Mouse (Mus musculus) CH12.LX (cell line): Measurements from ENCODE around the gene Msantd2. TPM values are rescaled to one million over a fixed set of nuclear protein-coding genes. Genes with fewer than 3 reads are reported as not detected.

ENCODE experiments used
- DNase-seq: peaks from one replicate; pipeline ENCODE4 v3.0.0-alpha.2; 2013; ENCODE audit errors: extremely low read depth
- H3K27ac ChIP-seq: 2 replicates; pipeline ENCODE4 v1.5.1; 2012; ENCODE audit warnings: low read depth, mild to moderate bottlenecking, control low read depth, moderate library complexity; ENCODE audit not compliant: insufficient read depth
- H3K27me3 ChIP-seq: replicated peaks from 2 replicates; pipeline ENCODE3; 2012; ENCODE audit warnings: inconsistent platforms
- H3K36me3 ChIP-seq, 2 experiments: replicated peaks in 1 of 2; 2 replicates each; pipeline versions ENCODE3 to v1.6.1; 2012; ENCODE audit warnings: inconsistent platforms in 1 of 2, low read length in 1 of 2, mild to moderate bottlenecking in 1 of 2, mixed read lengths in 1 of 2, moderate library complexity in 1 of 2; ENCODE audit not compliant: control insufficient read depth in 1 of 2, insufficient read depth in 1 of 2
- H3K4me1 ChIP-seq, 2 experiments: 2 replicates each; pipeline ENCODE4 v1.6.1; 2012; ENCODE audit warnings: inconsistent platforms in 1 of 2, moderate library complexity in 1 of 2; ENCODE audit not compliant: insufficient read depth in 2 of 2, control insufficient read depth in 1 of 2
- H3K4me2 ChIP-seq: 2 replicates; pipeline ENCODE4 v1.6.1; 2012; ENCODE audit warnings: low read depth, mild to moderate bottlenecking, control low read depth; ENCODE audit not compliant: poor library complexity, insufficient read depth, severe bottlenecking
- H3K4me3 ChIP-seq, 3 experiments: fragments of 150-350 bp in 1 of 3; sonication (generic) in 1 of 3; replicated peaks in 1 of 3; 2 replicates each; pipeline versions ENCODE3 to v1.5.1; 2011 to 2012; ENCODE audit warnings: low read depth in 2 of 3, low read length in 2 of 3, mild to moderate bottlenecking in 2 of 3, moderate library complexity in 2 of 3, control low read depth in 1 of 3, improper control_type of control experiment in 1 of 3, inconsistent platforms in 1 of 3, mixed read lengths in 1 of 3; ENCODE audit not compliant: poor library complexity in 1 of 3
- H3K79me2 ChIP-seq: replicated peaks from 2 replicates; pipeline ENCODE4 v1.6.1; 2012; ENCODE audit warnings: mild to moderate bottlenecking, moderate library complexity; ENCODE audit not compliant: control insufficient read depth, poor library complexity, insufficient read depth, severe bottlenecking; ENCODE audit errors: extremely low read depth
- H3K9ac ChIP-seq: 2 replicates; pipeline ENCODE4 v1.6.1; 2012; ENCODE audit warnings: low read depth, mild to moderate bottlenecking, control low read depth, moderate library complexity; ENCODE audit not compliant: insufficient read depth
- H3K9me3 ChIP-seq: replicated peaks from 2 replicates; pipeline ENCODE3; 2012; ENCODE audit warnings: low read length, inconsistent platforms, mixed read lengths
- CHD1 ChIP-seq: IDR thresholded peaks from 2 replicates; pipeline ENCODE4 v1.6.1; 2012; ENCODE audit warnings: low read depth, low read length, improper control_type of control experiment, inconsistent platforms
- CHD2 ChIP-seq: IDR thresholded peaks from 2 replicates; pipeline ENCODE4 v1.6.1; 2011; ENCODE audit warnings: low read length, improper control_type of control experiment
- ELF1 ChIP-seq: IDR thresholded peaks from 2 replicates; pipeline ENCODE4 v1.6.1; 2014; ENCODE audit warnings: low read depth, mild to moderate bottlenecking, inconsistent platforms, low read length, improper control_type of control experiment
- HCFC1 ChIP-seq: IDR thresholded peaks from 2 replicates; pipeline ENCODE4 v1.6.1; 2012; ENCODE audit warnings: low read depth, mild to moderate bottlenecking, inconsistent platforms, low read length, improper control_type of control experiment
- MAZ ChIP-seq: IDR thresholded peaks from 2 replicates; pipeline ENCODE4 v1.6.1; 2012; ENCODE audit warnings: low read depth, mild to moderate bottlenecking, inconsistent platforms, low read length, improper control_type of control experiment, moderate library complexity
- MEF2A ChIP-seq: IDR thresholded peaks from 2 replicates; pipeline ENCODE4 v1.6.1; 2014; ENCODE audit warnings: low read depth, mild to moderate bottlenecking, inconsistent platforms, low read length, improper control_type of control experiment, borderline replicate concordance
- MYC ChIP-seq: IDR thresholded peaks from 2 replicates; pipeline ENCODE4 v1.6.1; 2011; ENCODE audit warnings: low read depth, mild to moderate bottlenecking, improper control_type of control experiment, low read length
- NRF1 ChIP-seq: IDR thresholded peaks from 2 replicates; pipeline ENCODE4 v1.6.1; 2014; ENCODE audit warnings: low read depth, mild to moderate bottlenecking, inconsistent platforms, low read length, improper control_type of control experiment, moderate library complexity
- PAX5 ChIP-seq: IDR thresholded peaks from 2 replicates; pipeline ENCODE4 v1.6.1; 2012; ENCODE audit warnings: low read length, inconsistent platforms, mixed read lengths
- RCOR1 ChIP-seq: conservative IDR thresholded peaks from 2 replicates; pipeline ENCODE4 v1.6.1; 2012; ENCODE audit warnings: low read depth, mild to moderate bottlenecking, inconsistent platforms, low read length, improper control_type of control experiment
- SIN3A ChIP-seq: IDR thresholded peaks from 2 replicates; pipeline ENCODE4 v1.6.1; 2012; ENCODE audit warnings: low read length, improper control_type of control experiment, inconsistent platforms
- SMC3 ChIP-seq: IDR thresholded peaks from 2 replicates; pipeline ENCODE4 v1.6.1; 2011; ENCODE audit warnings: low read depth, low read length, improper control_type of control experiment
- UBTF ChIP-seq: IDR thresholded peaks from 2 replicates; pipeline ENCODE4 v1.6.1; 2012; ENCODE audit warnings: low read depth, mild to moderate bottlenecking, inconsistent platforms, low read length, improper control_type of control experiment, moderate library complexity
- USF1 ChIP-seq: IDR thresholded peaks from 2 replicates; pipeline ENCODE4 v1.6.1; 2014; ENCODE audit warnings: low read depth, mild to moderate bottlenecking, inconsistent platforms, low read length, improper control_type of control experiment
- USF2 ChIP-seq: conservative IDR thresholded peaks from 2 replicates; pipeline ENCODE4 v1.6.1; 2011; ENCODE audit warnings: low read depth, low read length, improper control_type of control experiment
- ZC3H11A ChIP-seq: IDR thresholded peaks from 2 replicates; pipeline ENCODE4 v1.6.1; 2012; ENCODE audit warnings: low read depth, mild to moderate bottlenecking, inconsistent platforms, low read length, improper control_type of control experiment
- ZNF384 ChIP-seq: IDR thresholded peaks from 2 replicates; pipeline ENCODE4 v1.6.1; 2012; ENCODE audit warnings: low read depth, low read length, improper control_type of control experiment, inconsistent platforms
- dilution Hi-C: fragments of 300-500 bp; cut with MboI; formaldehyde crosslinking; loops from 2 replicates; pipeline ENCODE4 v1.14.3; 2020; ENCODE audit warnings: low sequenced_read_pairs; ENCODE audit not compliant: extremely low pct_unique_long_range_greater_than_20kb, extremely low pct_ligation_motif_present
- in situ Hi-C: fragments of 300-500 bp; cut with MboI; formaldehyde crosslinking; loops from 3 replicates; pipeline ENCODE4 v1.14.3; 2019; ENCODE audit warnings: low sequenced_read_pairs, low pct_ligation_motif_present, low pct_unique_long_range_greater_than_20kb, mixed read lengths
- polyA plus RNA-seq: library from polyadenylated mRNA; unstranded; fragments of >175 nt; gene quantifications from 2 replicates; pipeline ENCODE4 v1.2.1, GENCODE M21; 2012; ENCODE audit warnings: low read depth; ENCODE audit not compliant: insufficient read length
- total RNA-seq, 2 experiments: library from RNA; depleted of rRNA; stranded (reverse); fragments of 300-350 nt in 1 of 2; fragments of >200 nt in 1 of 2; gene quantifications; 2 replicates each; pipeline ENCODE4 v1.2.3; 2012 to 2014

The Msantd2 gene
- total and polyA plus RNA-seq, 3 experiments: 11.9 to 16.8 (median 13.8) TPM

DNA sequence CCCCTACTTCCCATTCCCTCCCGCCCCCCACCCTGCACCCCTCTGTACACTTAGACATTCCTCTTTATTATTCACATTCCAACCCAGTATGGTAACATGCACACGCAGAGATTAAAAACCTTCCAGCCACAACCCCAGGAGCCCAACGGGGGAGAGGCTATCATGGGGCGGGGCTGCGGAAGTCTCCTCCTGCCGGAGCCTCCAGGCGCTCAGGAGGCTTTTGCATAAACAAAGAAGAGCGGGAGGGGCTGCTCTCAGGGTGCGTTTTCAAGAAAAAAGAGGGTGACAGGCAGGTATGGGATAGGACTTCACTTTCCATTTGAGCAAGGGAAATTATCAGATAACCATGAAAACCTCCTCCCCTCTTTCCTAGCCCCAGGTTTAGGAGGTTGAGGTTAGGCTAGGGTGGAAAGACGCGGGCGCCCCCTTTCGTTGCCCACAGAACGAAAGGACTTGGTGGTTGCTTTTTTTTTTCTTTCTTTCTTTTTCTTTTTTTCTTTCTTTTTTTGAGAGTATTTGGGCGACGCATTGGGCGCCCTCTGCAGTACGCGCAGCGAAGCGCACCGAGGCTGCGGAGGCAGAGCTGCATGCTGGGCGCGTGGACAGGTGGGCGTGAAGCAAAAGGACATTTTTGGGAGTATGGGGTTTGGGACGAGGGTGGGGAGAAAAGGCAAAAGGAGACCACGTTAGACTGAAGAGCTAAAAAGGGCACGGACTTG, 55.5 kb downstream of the Msantd2 start (continued):
- 0 out of 2 replicates have a peak, but pooled peaks have one; percentile 6 for TF ChIP-seq CHD2
- no peak for TF ChIP-seq NRF1
- TF ChIP-seq PAX5: no peak
- TF ChIP-seq HCFC1: no peak; the same call in 1 of the 2 replicates
- peak; percentile 99 for TF ChIP-seq ZNF384
- peak; percentile 89 for TF ChIP-seq SIN3A
- TF ChIP-seq USF1: no peak
- TF ChIP-seq MYC: peak; percentile 48; the same call in 1 of the 2 replicates
- TF ChIP-seq UBTF: no peak
- TF ChIP-seq MEF2A: peak; percentile 32; the same call in 1 of the 2 replicates
- peak; percentile 87 for TF ChIP-seq SMC3
- TF ChIP-seq ZC3H11A: peak; percentile 18; the same call in 1 of the 2 replicates
- TF ChIP-seq USF2: no peak

DNA sequence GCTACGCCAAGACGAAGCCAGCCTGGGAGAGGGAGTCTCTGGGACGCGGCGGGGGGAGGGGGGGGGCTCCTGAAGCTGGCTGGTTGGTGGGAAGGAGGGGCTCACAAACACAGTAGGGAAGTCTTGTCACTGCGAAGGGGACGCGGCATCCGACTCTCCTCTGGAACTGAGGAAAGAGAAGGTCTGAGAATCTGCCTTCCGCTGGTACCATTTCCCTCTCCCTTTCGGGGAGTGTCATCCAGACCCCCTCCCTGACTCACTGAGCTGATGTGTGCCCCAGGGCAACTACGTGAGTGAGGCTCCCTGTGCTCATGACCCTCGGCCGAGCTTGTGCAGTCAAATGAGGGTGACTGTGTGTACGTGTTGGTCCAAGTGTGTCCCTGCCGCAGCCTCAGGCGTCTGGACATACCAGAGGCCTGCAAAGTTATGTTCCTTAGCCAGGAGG, 56.1 kb downstream of the Msantd2 start:
- no peak for TF ChIP-seq RCOR1
- no peak for TF ChIP-seq CHD1
- no peak for TF ChIP-seq ZC3H11A
- no peak for TF ChIP-seq ELF1
- H3K9me3 ChIP-seq: no peaks in the 10 kb centered on the region
- H3K27me3 ChIP-seq: peaks cover 5% of the 10 kb centered on the region
- H3K4me2 ChIP-seq: peak overlapping the region; percentile 72
- no peaks in the 10 kb centered on the region for H3K36me3 ChIP-seq
- H3K4me1 ChIP-seq: peaks cover 5 to 16% of the 10 kb centered on the region in 2 experiments
- no peaks in the 10 kb centered on the region for H3K79me2 ChIP-seq
- DNase-seq: no peak
- peak overlapping the region; percentile 16 to 50 (median 30) for H3K4me3 ChIP-seq
- H3K9ac ChIP-seq: no peak overlapping the region
- dilution Hi-C loops (no loop called here), in situ Hi-C loops (loop anchor here (10.0 kb wide), 2 partner anchors 80 to 120 kb away; no protein-coding TSS in a partner anchor)
- H3K27ac ChIP-seq: no peak overlapping the region

GRCm38 (mm10) chr9:37545847-37546452, 56.8 kb downstream of the Msantd2 start:
- TF ChIP-seq MAZ: no peak
- TF ChIP-seq, all 38 proteins: peak for 0
- H3K9me3 ChIP-seq: no peaks in the 10 kb centered on the region
- no peak overlapping the region for H3K4me2 ChIP-seq
- no peaks in the 10 kb centered on the region for H3K79me2 ChIP-seq
- in situ Hi-C loops: loop anchor here (10.0 kb wide), 2 partner anchors 79 to 121 kb away; no protein-coding TSS in a partner anchor
- H3K4me3 ChIP-seq: no peak overlapping the region
- no peak for DNase-seq
- peaks cover 10% of the 10 kb centered on the region for H3K27me3 ChIP-seq
- no peak overlapping the region for H3K27ac ChIP-seq
- dilution Hi-C loops: no loop called here
- no peaks in the 10 kb centered on the region for H3K36me3 ChIP-seq
- no peak overlapping the region for H3K9ac ChIP-seq
- peaks cover 5 to 16% of the 10 kb centered on the region in 2 experiments for H3K4me1 ChIP-seq
